Mouse (Mus musculus) hindbrain, embryonic 16.5 days (tissue): ENCODE data around the gene Uba5. TPM values are rescaled to one million over a fixed set of nuclear protein-coding genes. Genes with fewer than 3 reads are reported as not detected.

ENCODE experiments used
- ATAC-seq: fragments of 200-750 bp; cut with Nextera tagmentation; 2 replicates; pipeline ENCODE4 v1.8.0; 2017; ENCODE audit warnings: moderate TSS enrichment, moderate library complexity
- H3K27ac ChIP-seq: fragments of 300-500 bp; sonication (generic); 2 replicates; pipeline ENCODE4 v1.5.1; 2014; ENCODE audit warnings: low read depth, mild to moderate bottlenecking, control low read depth, low read length, moderate library complexity
- H3K27me3 ChIP-seq: fragments of 300-500 bp; sonication (generic); replicated peaks from 2 replicates; pipeline ENCODE4 v1.6.1; 2014; ENCODE audit warnings: low read length; ENCODE audit not compliant: control insufficient read depth, insufficient read depth
- H3K36me3 ChIP-seq: fragments of 300-500 bp; sonication (generic); 2 replicates; pipeline ENCODE4 v1.6.1; 2014; ENCODE audit warnings: mild to moderate bottlenecking, low read length, moderate library complexity, mixed read lengths; ENCODE audit not compliant: control insufficient read depth, insufficient read depth
- H3K4me1 ChIP-seq: fragments of 300-500 bp; sonication (generic); 2 replicates; pipeline ENCODE4 v1.6.1; 2014; ENCODE audit warnings: low read depth, low read length; ENCODE audit not compliant: control insufficient read depth, insufficient read depth
- H3K4me2 ChIP-seq: fragments of 300-500 bp; sonication (generic); 2 replicates; pipeline ENCODE4 v1.6.1; 2014; ENCODE audit warnings: mild to moderate bottlenecking, low read length, control low read depth, moderate library complexity
- H3K4me3 ChIP-seq: fragments of 300-500 bp; sonication (generic); 2 replicates; pipeline ENCODE4 v1.5.1; 2014; ENCODE audit warnings: mild to moderate bottlenecking, low read length, control low read depth, moderate library complexity
- H3K9ac ChIP-seq: fragments of 300-500 bp; sonication (generic); 2 replicates; pipeline ENCODE4 v1.6.1; 2014; ENCODE audit warnings: low read depth, mild to moderate bottlenecking, control low read depth, low read length, moderate library complexity
- H3K9me3 ChIP-seq: fragments of 300-500 bp; sonication (generic); 2 replicates; pipeline ENCODE4 v1.6.1; 2014; ENCODE audit warnings: mild to moderate bottlenecking, low read length, moderate library complexity; ENCODE audit not compliant: control insufficient read depth
- WGBS: fragments of 180-500 bp; shearing (Covaris S2); extraction: QIAGEN DNeasy Blood & Tissue Kit; methylation state at CpG from one replicate; pipeline ENCODE4 v1.1.7; 2014; 5-methylcytosine and 5-hydroxymethylcytosine counted together
- polyA plus RNA-seq: library from polyadenylated mRNA; unstranded; fragments of >200 nt; fragmentation: Nextera tagmentation; extraction: Ambion mirVana; gene quantifications from 2 replicates; pipeline ENCODE4 v1.2.1, GENCODE M21; 2015

Uba5 gene
- polyA plus RNA-seq, 1 experiment from 2014 or later = 68.4 TPM

GRCm38 (mm10) chr9:104100822-104101221 lies 37.9 kb upstream of the Uba5 start:
- Histone ChIP-seq H3K36me3 (no peaks in the 10 kb centered on the region), H3K27ac (no peak overlapping the region), H3K9me3 (no peaks in the 10 kb centered on the region), H3K4me3 (no peak overlapping the region), H3K4me2 (no peak overlapping the region), H3K9ac (no peak overlapping the region), H3K4me1 (no peaks in the 10 kb centered on the region), H3K27me3 (no peaks in the 10 kb centered on the region)
- WGBS = 51% methylated on average over 7 of the region's 7 CpGs
- ATAC-seq = no peak

- Histone ChIP-seq H3K9me3 (no peaks in the 10 kb centered on the region), H3K36me3 (no peaks in the 10 kb centered on the region), H3K27me3 (no peaks in the 10 kb centered on the region), H3K4me3 (no peak overlapping the region), H3K4me1 (no peaks in the 10 kb centered on the region), H3K9ac (no peak overlapping the region), H3K4me2 (no peak overlapping the region), H3K27ac (no peak overlapping the region)
- 90% methylated on average over 11 of the region's 11 CpGs for WGBS
- ATAC-seq = no peak
Observed at GRCm38 (mm10) chr9:104099060-104099459, 36.1 kb upstream of the Uba5 start.

GRCm38 (mm10) chr9:104098256-104098655 lies 35.3 kb upstream of the Uba5 start:
- Histone ChIP-seq H3K9ac (no peak overlapping the region), H3K4me1 (no peaks in the 10 kb centered on the region), H3K9me3 (no peaks in the 10 kb centered on the region), H3K4me2 (no peak overlapping the region), H3K27me3 (no peaks in the 10 kb centered on the region), H3K4me3 (no peak overlapping the region), H3K27ac (no peak overlapping the region), H3K36me3 (no peaks in the 10 kb centered on the region)
- WGBS = 77% methylated on average over 5 of the region's 5 CpGs
- ATAC-seq = no peak

- Histone ChIP-seq H3K9me3 (no peaks in the 10 kb centered on the region), H3K27me3 (no peaks in the 10 kb centered on the region), H3K4me3 (no peak overlapping the region), H3K36me3 (no peaks in the 10 kb centered on the region), H3K4me2 (no peak overlapping the region), H3K9ac (no peak overlapping the region), H3K27ac (no peak overlapping the region), H3K4me1 (no peaks in the 10 kb centered on the region)
- ATAC-seq = no peak
- 92% methylated on average over 5 of the region's 5 CpGs for WGBS
Observed at GRCm38 (mm10) chr9:104092945-104093344, 30.0 kb upstream of the Uba5 start.

- WGBS = 56% methylated on average over 8 of the region's 8 CpGs
- H3K4me2 ChIP-seq = no peak overlapping the region
- H3K4me1 ChIP-seq = no peaks in the 10 kb centered on the region
- H3K27ac ChIP-seq = 0 out of 2 replicates have a peak overlapping the region, but pooled peaks have one; percentile 59
- H3K36me3 ChIP-seq = peaks cover 6% of the 10 kb centered on the region; the same call in 1 of the 2 replicates
- no peaks in the 10 kb centered on the region for H3K27me3 ChIP-seq
- no peak overlapping the region for H3K9ac ChIP-seq
- H3K4me3 ChIP-seq = no peak overlapping the region
- H3K9me3 ChIP-seq = no peaks in the 10 kb centered on the region
- no peak for ATAC-seq
Observed at GRCm38 (mm10) chr9:104088555-104088954, 25.6 kb upstream of the Uba5 start.

GRCm38 (mm10) chr9:104085730-104086429 lies 22.9 kb upstream of the Uba5 start:
- no peak for ATAC-seq
- Histone ChIP-seq H3K4me3 (no peak overlapping the region), H3K36me3 (peaks cover 6% of the 10 kb centered on the region; the same call in 1 of the 2 replicates), H3K27me3 (no peaks in the 10 kb centered on the region), H3K4me1 (no peaks in the 10 kb centered on the region), H3K9ac (no peak overlapping the region), H3K4me2 (no peak overlapping the region), H3K27ac (no peak overlapping the region), H3K9me3 (no peaks in the 10 kb centered on the region)
- WGBS = 61% methylated on average over 4 of the region's 4 CpGs

- Histone ChIP-seq H3K9me3 (no peaks in the 10 kb centered on the region), H3K27me3 (no peaks in the 10 kb centered on the region), H3K4me1 (no peaks in the 10 kb centered on the region), H3K27ac (no peak overlapping the region), H3K4me2 (no peak overlapping the region), H3K9ac (no peak overlapping the region), H3K4me3 (no peak overlapping the region), H3K36me3 (peaks cover 6% of the 10 kb centered on the region; the same call in 1 of the 2 replicates)
- ATAC-seq = no peak
- 81% methylated on average over 3 of the region's 3 CpGs for WGBS
Observed at GRCm38 (mm10) chr9:104080038-104080437, 17.1 kb upstream of the Uba5 start.

- no peak overlapping the region for H3K9ac ChIP-seq
- 46% methylated on average over 5 of the region's 5 CpGs for WGBS
- no peaks in the 10 kb centered on the region for H3K9me3 ChIP-seq
- H3K4me2 ChIP-seq = no peak overlapping the region
- H3K4me1 ChIP-seq = no peaks in the 10 kb centered on the region
- ATAC-seq = no peak
- H3K27ac ChIP-seq = no peak overlapping the region
- peaks cover 3% of the 10 kb centered on the region; the same call in 1 of the 2 replicates for H3K36me3 ChIP-seq
- H3K27me3 ChIP-seq = no peaks in the 10 kb centered on the region
- no peak overlapping the region for H3K4me3 ChIP-seq
Observed at GRCm38 (mm10) chr9:104079379-104079778, 16.4 kb upstream of the Uba5 start.

GRCm38 (mm10) chr9:104078780-104079179 lies 15.8 kb upstream of the Uba5 start:
- Histone ChIP-seq H3K36me3 (no peaks in the 10 kb centered on the region; the same call in 1 of the 2 replicates), H3K4me2 (no peak overlapping the region), H3K9me3 (no peaks in the 10 kb centered on the region), H3K9ac (no peak overlapping the region), H3K4me1 (no peaks in the 10 kb centered on the region), H3K4me3 (no peak overlapping the region), H3K27me3 (no peaks in the 10 kb centered on the region), H3K27ac (no peak overlapping the region)
- WGBS = 100% methylated on average over 1 of the region's 1 CpGs
- ATAC-seq = no peak
